10 mouse cellular contexts compared by ENCODE assay signal in genomic region chr4:152134507-152134906, GRCm38 (mm10). TPM values are rescaled to one million over a fixed set of nuclear protein-coding genes. Genes with fewer than 3 reads are reported as not detected.
DNase-seq lines count a peak whose midpoint lies in the region; ATAC-seq and TF ChIP-seq lines count a peak whose summit lies in the region.
"Had no signal": no experiment of that assay in that cellular context is flagged by ENCODE, and none has a peak within 500 bp of the region (broad histone marks: within the 10 kb centered on the region; RNA-seq: fewer than 3 reads in every experiment).

No protein-coding gene starts in this region.

- H3ac ChIP-seq in C2C12 (ENCODE audit: control insufficient read depth, insufficient read length, low read depth), result no peak overlapping the region

- no peaks in the 10 kb centered on the region for H3K79me2 ChIP-seq in C2C12 (ENCODE audit: control insufficient read depth, insufficient read depth)

- H3K4me3 ChIP-seq in heart, embryonic 11.5 days (ENCODE audit: low read depth, low read length), result no peak overlapping the region
- no peak overlapping the region for H3K4me3 ChIP-seq in C2C12 (ENCODE audit: insufficient read depth, poor library complexity, severe bottlenecking)
- H3K4me3 ChIP-seq: embryonic facial prominence, embryonic 12.5 days; limb, embryonic 13.5 days had no signal

- no peak for ATAC-seq in heart, embryonic 11.5 days (replicated peaks; ENCODE audit: insufficient number of reproducible peaks, low FRiP score, low TSS enrichment)
- peak; percentile 30 for ATAC-seq in inflammation-experienced regulatory T-cells, adult 6 months

- H3K9me3 ChIP-seq in heart, embryonic 11.5 days (replicated peaks; ENCODE audit: control insufficient read depth, low read length), result no peaks in the 10 kb centered on the region
- H3K9me3 ChIP-seq: embryonic facial prominence, embryonic 12.5 days; limb, embryonic 13.5 days had no signal

- peaks cover 64% of the 10 kb centered on the region for H3K27me3 ChIP-seq in heart, embryonic 11.5 days (ENCODE audit: control insufficient read depth, insufficient read depth, low read length)
- H3K27me3 ChIP-seq in C2C12 (ENCODE audit: control insufficient read depth, insufficient read depth, insufficient read length), result peaks cover 14% of the 10 kb centered on the region

- no peaks in the 10 kb centered on the region for H3K36me3 ChIP-seq in heart, embryonic 11.5 days (ENCODE audit: control insufficient read depth, insufficient read depth, low read length)
- no peaks in the 10 kb centered on the region for H3K36me3 ChIP-seq in C2C12 (ENCODE audit: control insufficient read depth, insufficient read depth)
- H3K36me3 ChIP-seq: embryonic facial prominence, embryonic 12.5 days; limb, embryonic 13.5 days had no signal

- H3K27ac ChIP-seq in heart, embryonic 11.5 days (ENCODE audit: low read depth, low read length), result no peak overlapping the region
- H3K27ac ChIP-seq: embryonic facial prominence, embryonic 12.5 days; limb, embryonic 13.5 days had no signal

- TF ChIP-seq CTCF in C2C12 (IDR thresholded peaks at IDR 0.05; ENCODE audit: control insufficient read depth, insufficient read depth, insufficient read length), result peak; percentile 59

- H3K9ac ChIP-seq in heart, embryonic 11.5 days (ENCODE audit: low read depth, low read length), result no peak overlapping the region
- H3K9ac ChIP-seq: embryonic facial prominence, embryonic 12.5 days; limb, embryonic 13.5 days had no signal

- no peak overlapping the region for H3K4me2 ChIP-seq in heart, embryonic 11.5 days
- H3K4me2 ChIP-seq: embryonic facial prominence, embryonic 12.5 days; limb, embryonic 13.5 days had no signal

- H3K4me1 ChIP-seq in heart, embryonic 11.5 days (ENCODE audit: control insufficient read depth, insufficient read depth, low read length), result peaks cover 23% of the 10 kb centered on the region

- no peaks in the 10 kb centered on the region for H3K79me3 ChIP-seq in C2C12 (ENCODE audit: low read depth)

- peak; percentile 74 for DNase-seq in heart, postnatal 4 days
- peak; percentile 85 for DNase-seq in R1 (ENCODE audit: low read depth, low spot score)
- DNase-seq in naive thymus-derived CD4-positive, alpha-beta T cell, adult 2 months (ENCODE audit: low read depth), result peak; percentile 81
- no peak for DNase-seq in frontal cortex, postnatal 10 days (ENCODE audit: low spot score in 2 of 2)
- DNase-seq in ovary, adult 18-20 months (ENCODE audit: low spot score), result no peak

TF ChIP-seq in C2C12, 6 proteins besides CTCF, POLR2A, EP300 and RAD21:
- TF ChIP-seq FOSL1 (IDR thresholded peaks at IDR 0.05; ENCODE audit: insufficient read depth, low read length, poor library complexity, severe bottlenecking), result no peak
- no peak for TF ChIP-seq USF1 (IDR thresholded peaks at IDR 0.05; ENCODE audit: low read depth)
- no peak for TF ChIP-seq MYOG (IDR thresholded peaks at IDR 0.05; ENCODE audit: control insufficient read depth, extremely low read depth, insufficient read length)
- no peak for TF ChIP-seq MYOD1 (IDR thresholded peaks at IDR 0.05; ENCODE audit: control insufficient read depth, insufficient read length, low read depth)
- no peak for TF ChIP-seq MAX (IDR thresholded peaks at IDR 0.05)
- no peak for TF ChIP-seq CEBPB (IDR thresholded peaks at IDR 0.05; ENCODE audit: low read depth)

RNA-seq across cellular contexts. Expression of gene Espn, which starts 17.7 kb away (rescaled TPM):
- 1 to 10 TPM; 1.5 to 1.8 TPM for total RNA-seq in heart, postnatal 4 days (2021)
- 0.90 and 1.3 TPM in 2 replicates for polyA plus RNA-seq in heart, embryonic 11.5 days (2014; fragmentation: Nextera tagmentation; extraction: Ambion mirVana)
- polyA plus RNA-seq in C2C12 (2012; fragmentation: generic; extraction: Trizol), result 0.97 TPM
- polyA plus RNA-seq in inflammation-experienced regulatory T-cells, adult 6 months (2017; shearing (Covaris generic)), result 10 to 100 TPM in 1 of 3 experiments, 1 to 10 TPM in 2; 6.0 to 13.1 (median 9.7) TPM

RNA-seq across cellular contexts. Expression of gene Tnfrsf25, which starts 18.8 kb away (rescaled TPM):
- total RNA-seq in heart, postnatal 4 days (2021), result 1 to 10 TPM in 1 of 2 experiments, under 1 TPM in 1; 0.88 to 2.2 TPM
- polyA plus RNA-seq in heart, embryonic 11.5 days (2014; fragmentation: Nextera tagmentation; extraction: Ambion mirVana), result 0.27 and 0.58 TPM in 2 replicates
- 0.95 TPM for polyA plus RNA-seq in C2C12 (2012; fragmentation: generic; extraction: Trizol)
- 100 to 1,000 TPM; 125 to 133 (median 127) TPM for polyA plus RNA-seq in inflammation-experienced regulatory T-cells, adult 6 months (2017; shearing (Covaris generic))

RNA-seq across cellular contexts. Expression of gene Hes2, which starts 24.2 kb away (rescaled TPM):
- not detected for total RNA-seq in heart, postnatal 4 days (2021)
- 0.07 TPM in 1 of 2 replicates, not detected in the other for polyA plus RNA-seq in heart, embryonic 11.5 days (2014; fragmentation: Nextera tagmentation; extraction: Ambion mirVana)
- not detected for polyA plus RNA-seq in C2C12 (2012; fragmentation: generic; extraction: Trizol)
- not detected for polyA plus RNA-seq in inflammation-experienced regulatory T-cells, adult 6 months (2017; shearing (Covaris generic))
- polyA plus RNA-seq: embryonic facial prominence, embryonic 12.5 days; limb, embryonic 13.5 days had no signal

RNA-seq across cellular contexts. Expression of gene Acot7, which starts 43.4 kb away (rescaled TPM):
- total RNA-seq in heart, postnatal 4 days (2021), result 10 to 100 TPM; 54.3 to 58.4 TPM
- polyA plus RNA-seq in heart, embryonic 11.5 days (2014; fragmentation: Nextera tagmentation; extraction: Ambion mirVana), result 53.1 and 53.6 TPM in 2 replicates
- 344 TPM for polyA plus RNA-seq in C2C12 (2012; fragmentation: generic; extraction: Trizol)
- polyA plus RNA-seq in inflammation-experienced regulatory T-cells, adult 6 months (2017; shearing (Covaris generic)), result 100 to 1,000 TPM; 124 to 249 (median 126) TPM

Comparison
In these comparisons a context has a peak if more than half of its experiments do, and no peak if none do; other contexts are left out.
1. DNase-seq: peak in heart, postnatal 4 days (single experiment), R1 (single experiment) and naive thymus-derived CD4-positive, alpha-beta T cell, adult 2 months (single experiment); none in frontal cortex, postnatal 10 days (0 of 2) and ovary, adult 18-20 months (single experiment).
2. RNA of gene Tnfrsf25, which starts 18.8 kb away (polyA plus RNA-seq): 125 to 133 TPM in inflammation-experienced regulatory T-cells, adult 6 months; 0.95 TPM in C2C12 (single experiment) and 0.27 to 0.58 TPM in heart, embryonic 11.5 days; every median in the first group is over 10 times any median in the second.